Mouse (Mus musculus) left cerebral cortex, postnatal 25 days (tissue): ENCODE results near the gene Tmem82. TPM values are rescaled to one million over a fixed set of nuclear protein-coding genes. Genes with fewer than 3 reads are reported as not detected.

Experiments
- DNase-seq, 2 experiments: peaks; one replicate each; pipeline ENCODE4 v3.0.0; 2022; ENCODE audit warnings: low spot score in 2 of 2, mixed read lengths in 1 of 2
- intact Hi-C: fragments of 180-260 bp; cut with DNase I; formaldehyde crosslinking; loops from one replicate; pipeline ENCODE4 v1.15.1; 2025
- total RNA-seq, 2 experiments: library from RNA; stranded (reverse); gene quantifications; 2 replicates each; pipeline ENCODE4 v1.2.3; 2021

Gene Tmem82
- total RNA-seq, result under 1 TPM; 0.85 TPM

DNA sequence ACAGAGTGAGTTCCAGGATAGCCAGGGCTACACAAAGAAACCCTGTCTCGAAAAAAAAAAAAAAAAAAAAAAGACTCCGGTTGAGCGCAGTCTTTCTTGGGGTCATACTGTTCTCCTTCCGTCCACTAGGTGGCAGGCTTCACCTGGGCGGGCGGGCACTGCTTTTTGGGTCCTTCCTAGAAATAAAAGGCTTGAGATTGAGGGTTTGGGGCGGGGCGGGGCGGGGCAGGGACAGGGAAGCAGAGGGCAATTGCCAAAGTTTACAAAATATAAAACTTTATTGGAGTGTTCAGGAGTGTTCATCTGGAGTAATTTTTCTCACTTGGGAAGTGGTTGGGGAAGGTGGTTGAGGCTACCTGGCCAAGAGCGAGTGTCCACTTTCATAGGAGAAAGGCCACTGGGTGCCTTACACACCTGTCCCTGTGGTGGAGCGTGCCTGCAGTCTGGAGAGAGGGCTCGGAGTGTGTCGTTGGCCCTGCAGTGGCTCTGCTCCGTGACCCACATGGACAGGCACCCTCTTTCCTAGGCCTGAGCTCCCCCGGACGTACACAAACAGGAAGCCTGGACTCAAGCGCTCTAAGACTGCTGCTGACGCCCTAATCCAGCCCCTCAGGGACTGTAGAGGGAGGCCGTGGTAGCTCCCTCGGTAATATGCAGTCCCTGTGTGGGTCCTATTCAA, at the start of gene Tmem82:
Gene Tmem82 (minus strand): TSS at position 69 of the 679 bp plus-strand sequence.
- intact Hi-C loops, result loop anchor here (5.0 kb wide), 1 partner anchor 229 kb away; the partner anchor contains the start of gene Ctrc
- no peak for DNase-seq

DNA sequence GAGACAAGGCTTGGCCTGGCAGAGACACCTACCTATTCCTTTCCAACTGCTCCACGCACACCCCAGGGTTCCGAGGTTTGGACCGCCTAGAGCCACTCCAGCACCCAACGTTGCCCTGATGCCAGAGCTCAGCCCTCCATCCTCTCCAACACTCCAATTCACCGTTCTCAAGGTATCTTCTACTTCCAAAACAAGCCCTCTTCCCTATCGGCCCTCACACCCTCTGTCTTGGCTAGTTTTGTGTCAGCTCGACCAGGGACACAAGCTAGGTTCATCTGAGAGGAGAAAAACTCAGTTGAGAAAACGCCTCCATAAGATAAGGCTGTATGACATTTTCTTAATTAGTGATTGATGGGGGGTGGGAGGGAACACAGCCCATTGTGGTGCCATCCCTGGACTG, 46.4 kb upstream of the Tmem82 start, which contains the start of gene Plekhm2:
Gene Plekhm2 (minus strand): TSS at position 101 of the 400 bp plus-strand sequence.
- intact Hi-C loops, result no loop called here

DNA sequence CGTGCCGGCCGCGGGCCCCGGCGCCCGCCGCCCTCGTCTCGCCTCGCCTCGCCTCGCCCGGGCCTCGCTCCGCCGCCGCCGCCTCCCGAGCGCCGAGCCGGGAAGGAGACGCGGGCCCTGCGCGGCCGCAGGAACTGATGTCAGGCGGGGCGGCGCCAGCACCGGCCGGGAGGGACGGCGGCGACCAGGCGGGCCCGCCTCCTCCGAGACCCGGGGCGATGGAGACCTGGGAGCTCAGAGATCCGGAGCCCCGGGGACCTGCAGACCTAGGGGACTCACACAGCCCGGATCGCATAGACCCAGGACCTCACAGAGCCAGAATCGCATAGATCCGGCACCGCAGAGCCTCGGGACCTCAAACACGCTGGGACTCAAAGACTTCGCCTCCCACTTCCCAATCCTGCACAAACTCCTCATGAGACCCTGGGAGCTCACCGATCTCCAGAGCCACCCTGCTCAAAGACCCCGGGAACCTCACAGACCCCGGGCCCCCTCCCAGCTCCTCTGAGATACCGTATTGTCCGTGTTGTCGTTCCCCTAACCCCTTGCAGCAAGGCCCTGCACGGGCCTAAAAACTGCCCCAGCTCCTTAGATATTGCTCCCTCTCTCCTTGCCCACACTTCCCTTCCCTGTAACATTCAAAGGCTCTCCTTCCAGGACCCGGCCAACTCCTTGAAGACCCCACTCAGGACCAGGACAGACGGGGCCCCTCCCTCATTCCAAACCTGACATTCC, 45.7 kb upstream of the Tmem82 start:
- intact Hi-C loops, result no loop called here
- peak; percentile 77 to 78 for DNase-seq

More for the DNA sequence above, 46.4 kb upstream of the Tmem82 start, which contains the start of gene Plekhm2:
- DNase-seq, result no peak

GRCm38 (mm10) chr4:141663122-141663931, 44.9 kb upstream of the Tmem82 start:
- intact Hi-C loops, result no loop called here
- DNase-seq, result no peak

DNA sequence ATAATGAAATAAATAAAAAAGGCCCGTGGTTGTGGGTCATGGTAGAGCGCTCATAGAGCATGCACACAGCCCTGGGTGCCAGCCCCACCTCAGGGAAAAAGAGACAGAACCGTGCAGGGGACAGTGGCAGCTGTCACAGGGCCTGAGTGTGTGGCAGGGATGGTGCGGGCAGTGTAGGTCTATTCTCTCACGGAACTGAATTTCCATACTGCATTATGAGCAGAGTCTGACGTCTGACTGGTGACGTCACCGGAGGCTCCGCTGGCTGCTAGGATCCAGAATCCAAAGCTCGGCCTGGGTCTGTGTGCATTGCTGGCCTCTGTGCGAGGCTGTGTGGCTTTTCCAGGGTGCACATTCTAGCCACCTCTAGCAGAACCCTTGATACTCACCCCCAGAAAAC, 42.5 kb upstream of the Tmem82 start:
- DNase-seq, result no peak
- intact Hi-C loops, result no loop called here

GRCm38 (mm10) chr4:141659739-141660138, 41.3 kb upstream of the Tmem82 start:
- no peak for DNase-seq
- intact Hi-C loops, result no loop called here

DNA sequence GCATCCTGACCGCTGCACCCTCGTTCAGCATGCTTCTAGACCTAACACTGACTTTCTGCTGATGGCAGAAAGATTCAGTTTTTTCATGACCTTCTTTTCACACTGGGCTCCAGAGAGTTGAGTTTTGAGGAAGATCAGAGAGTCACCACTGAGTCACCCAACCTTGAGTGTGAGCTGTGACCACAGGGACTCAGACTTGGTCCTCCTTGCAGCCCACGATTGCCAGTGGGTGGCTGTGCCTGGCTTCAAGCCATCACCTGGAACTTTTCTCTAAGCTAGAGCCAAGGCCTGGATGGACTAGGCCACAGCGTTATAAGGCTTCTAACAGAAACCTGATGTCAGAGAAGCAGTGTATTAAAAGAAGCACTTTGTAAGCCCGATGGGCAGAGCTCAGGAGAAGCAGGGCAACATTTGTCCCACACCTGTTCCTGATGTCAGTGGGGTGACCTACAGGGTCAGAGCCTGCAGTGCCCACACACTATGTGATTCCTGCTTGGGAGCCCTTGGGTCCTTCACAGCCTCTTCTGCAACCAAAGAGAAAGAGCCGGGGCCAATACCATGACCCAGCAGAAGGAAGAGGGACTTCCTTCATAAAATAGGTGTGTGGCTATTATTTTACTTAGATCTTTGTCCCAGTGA, 40.5 kb upstream of the Tmem82 start:
- intact Hi-C loops, result no loop called here
- no peak for DNase-seq

- intact Hi-C loops, result no loop called here
- DNase-seq, result no peak
Observed at GRCm38 (mm10) chr4:141656932-141657331, 38.5 kb upstream of the Tmem82 start.

DNA sequence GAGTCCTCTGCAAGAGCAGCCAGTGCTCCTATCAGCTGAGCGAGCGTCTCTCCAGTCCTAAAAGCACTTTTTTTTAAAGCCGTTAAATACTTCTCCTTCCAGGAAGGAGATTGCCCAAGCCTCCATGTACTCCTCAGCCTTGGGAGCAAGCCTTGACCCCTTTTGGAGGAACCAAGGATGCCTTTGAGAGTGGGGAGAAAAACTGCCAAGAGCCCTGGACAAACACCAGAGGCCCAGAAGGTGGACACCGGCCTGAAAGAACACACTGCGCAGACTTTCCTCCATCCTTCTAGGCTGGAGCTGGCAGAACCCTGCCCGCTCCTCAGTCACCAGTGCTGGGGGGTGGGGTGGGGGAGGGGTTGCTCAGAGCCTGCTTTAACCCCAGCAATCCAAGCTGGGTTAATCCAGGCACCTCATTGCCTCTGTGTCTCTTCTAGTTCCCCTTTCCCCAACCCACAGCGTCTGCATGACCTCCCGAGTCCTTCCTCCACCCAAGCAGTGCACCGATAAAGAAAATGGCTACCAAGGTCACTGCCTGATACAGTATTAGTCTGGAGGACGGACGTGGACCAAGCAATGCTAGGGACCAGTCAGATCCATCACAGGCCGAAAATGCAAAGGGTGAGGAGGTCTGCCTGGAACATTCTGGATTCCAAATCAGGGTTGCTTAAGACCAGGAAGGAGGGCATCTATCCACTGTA, 37.6 kb upstream of the Tmem82 start:
- peak in 1 of 2 experiments; percentile 49 for DNase-seq
- intact Hi-C loops, result no loop called here

DNA sequence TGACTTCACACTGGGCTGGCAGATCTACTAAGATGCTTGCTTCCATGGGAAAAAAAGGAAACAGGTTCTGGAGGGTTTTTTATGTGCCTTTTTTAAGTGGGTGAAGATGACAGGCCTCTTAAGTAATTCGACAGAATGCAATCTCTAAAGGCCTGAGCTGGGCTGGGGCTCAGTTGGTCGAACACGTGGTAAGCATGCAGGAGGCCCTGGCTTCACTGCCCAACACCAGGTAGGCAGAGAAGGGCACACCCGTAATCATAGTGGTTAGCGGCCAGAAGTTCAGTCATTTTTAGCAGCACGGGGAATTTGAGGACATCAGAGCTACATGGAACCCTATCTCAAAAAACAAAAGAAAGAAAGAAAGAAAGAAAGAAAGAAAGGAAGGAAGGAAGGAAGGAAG, 36.1 kb upstream of the Tmem82 start:
- intact Hi-C loops, result no loop called here
- no peak for DNase-seq

GRCm38 (mm10) chr4:141653813-141654212, 35.4 kb upstream of the Tmem82 start:
- intact Hi-C loops, result no loop called here
- no peak for DNase-seq

GRCm38 (mm10) chr4:141653044-141653443, 34.6 kb upstream of the Tmem82 start:
- intact Hi-C loops, result no loop called here
- DNase-seq, result no peak

DNA sequence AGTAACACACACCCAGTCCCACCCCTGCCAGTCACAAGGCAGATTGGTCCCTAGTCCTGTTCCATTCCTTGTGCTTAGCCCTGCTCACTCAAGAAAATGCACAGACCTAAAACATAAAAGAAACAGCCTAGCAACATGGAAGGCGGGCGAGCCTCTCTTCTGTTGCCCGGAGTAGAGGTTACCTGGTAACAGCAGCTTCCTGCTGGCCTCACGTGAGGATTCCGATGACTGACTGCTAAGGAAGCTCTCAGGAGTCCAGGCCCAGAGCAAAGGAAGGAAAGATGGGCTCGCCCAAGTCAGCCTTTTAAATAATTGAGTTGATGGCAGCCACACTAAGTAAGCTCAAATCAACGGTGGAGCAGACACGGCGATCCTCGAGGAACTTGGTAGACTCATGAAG, 33.5 kb upstream of the Tmem82 start:
- DNase-seq, result no peak
- intact Hi-C loops, result no loop called here

GRCm38 (mm10) chr4:141651286-141651685, 32.9 kb upstream of the Tmem82 start:
- no peak for DNase-seq
- intact Hi-C loops, result no loop called here

GRCm38 (mm10) chr4:141649244-141649643, 30.8 kb upstream of the Tmem82 start:
- DNase-seq, result no peak
- intact Hi-C loops, result no loop called here

GRCm38 (mm10) chr4:141648262-141648661, 29.8 kb upstream of the Tmem82 start:
- DNase-seq, result no peak
- intact Hi-C loops, result no loop called here

DNA sequence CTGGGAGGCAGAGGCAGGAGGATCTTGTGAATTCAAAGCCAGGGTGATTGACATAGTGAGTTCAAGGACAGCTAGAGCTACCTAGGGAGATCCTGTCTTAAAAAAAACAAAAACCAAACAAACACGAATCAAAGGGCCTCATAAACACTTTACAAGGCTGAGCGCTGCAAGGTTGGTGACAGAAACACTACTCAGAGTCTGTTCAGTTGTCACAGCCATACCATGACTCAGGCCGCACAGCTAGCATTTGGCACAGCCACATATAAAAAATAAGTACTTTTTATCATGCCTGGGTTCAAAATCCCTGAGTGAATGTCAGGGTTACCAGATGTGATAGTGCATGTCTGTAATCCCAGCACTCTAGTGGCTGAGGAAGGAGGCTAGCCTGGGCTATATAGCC, 28.8 kb upstream of the Tmem82 start:
- intact Hi-C loops, result no loop called here
- DNase-seq, result no peak

DNA sequence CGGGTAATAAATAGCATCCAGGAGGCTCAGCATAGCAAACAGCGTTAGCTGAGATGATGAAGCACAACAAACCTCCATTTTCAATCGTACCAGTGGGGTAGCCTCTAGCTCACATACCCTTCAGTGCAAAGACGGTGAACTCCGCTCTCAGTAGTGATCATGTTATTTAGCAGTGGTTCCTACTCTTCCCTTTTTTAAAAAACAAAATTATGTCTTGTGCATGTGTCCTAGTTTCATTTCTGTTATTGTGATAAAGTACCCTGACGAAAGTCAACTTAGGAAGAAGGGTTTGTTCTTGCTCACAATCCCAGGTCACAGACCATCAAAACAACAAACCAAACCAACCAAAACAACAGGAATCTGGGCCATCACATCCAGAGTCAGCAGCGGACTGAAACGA, 27.6 kb upstream of the Tmem82 start:
- DNase-seq, result no peak
- intact Hi-C loops, result no loop called here

DNA sequence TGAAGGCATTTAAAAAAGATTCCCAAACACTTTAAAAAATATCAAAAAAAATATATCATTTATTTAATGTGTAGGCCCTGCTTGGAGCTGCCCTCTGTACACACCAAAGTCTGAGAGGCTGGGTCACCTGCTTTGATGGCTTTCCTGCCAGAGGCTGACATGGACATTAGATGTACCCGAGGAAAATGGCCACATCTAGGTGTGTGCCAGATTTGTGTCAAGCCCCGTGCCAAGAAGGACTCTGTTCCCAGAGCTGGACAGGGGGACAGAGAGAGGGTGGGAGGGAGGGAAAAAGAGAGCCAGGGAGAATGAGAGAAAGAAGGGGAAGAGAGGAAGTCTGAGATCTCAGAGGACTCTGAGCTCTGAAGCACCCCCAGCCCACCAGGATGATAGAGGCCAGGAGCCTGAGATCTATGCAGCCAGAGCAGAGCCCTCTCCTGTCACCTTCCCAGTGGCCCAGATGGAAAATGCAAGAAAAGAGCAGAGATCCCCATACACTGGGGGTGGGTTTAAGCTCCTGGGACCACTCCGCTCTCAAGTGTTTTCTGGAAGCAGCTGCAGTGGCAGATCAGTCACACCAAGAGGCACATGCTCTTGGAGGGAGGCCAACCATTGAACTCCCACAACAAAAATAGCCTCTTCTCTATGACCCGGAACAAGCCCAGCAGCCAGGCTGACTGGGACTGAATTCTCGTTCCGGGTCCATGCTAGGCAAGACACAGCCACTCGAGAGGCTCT, 24.9 kb upstream of the Tmem82 start:
- DNase-seq, result peak; percentile 60 to 73
- intact Hi-C loops, result no loop called here
